Mouse (Mus musculus): Measurements from ENCODE around the gene Pimreg. TPM values are rescaled to one million over a fixed set of nuclear protein-coding genes. Genes with fewer than 3 reads are reported as not detected.
A peak's percentile ranks its signal among the peaks of the same experiment; 100 is the strongest.

Pimreg gene
- polyA plus RNA-seq, 1 experiment from 2014 or later = 123 TPM

GRCm38 (mm10) chr11:72065103-72065502 is 23.3 kb downstream of the Pimreg start:
- Histone ChIP-seq H3K4me2 (ENCODE audit: low read length) (no peak overlapping the region), H3K27ac (ENCODE audit: low read depth, low read length) (no peak overlapping the region), H3K27me3 (replicated peaks; ENCODE audit: control insufficient read depth, insufficient read depth, low read length) (no peaks in the 10 kb centered on the region), H3K36me3 (ENCODE audit: control insufficient read depth, insufficient read depth, low read length) (no peaks in the 10 kb centered on the region), H3K4me3 (ENCODE audit: low read depth, low read length) (no peak overlapping the region), H3K9me3 (replicated peaks; ENCODE audit: control insufficient read depth, low read length) (no peaks in the 10 kb centered on the region; the same call in 1 of the 2 replicates), H3K4me1 (ENCODE audit: control insufficient read depth, insufficient read depth, low read length) (peaks cover 14% of the 10 kb centered on the region; the same call in 1 of the 2 replicates), H3K9ac (ENCODE audit: low read length) (no peak overlapping the region)
- ATAC-seq (peak; percentile 64), DNase-seq (ENCODE audit: low spot score) (peak; percentile 88)
- 42% methylated on average over 8 of the region's 8 CpGs for WGBS

GRCm38 (mm10) chr11:72066330-72066729 is 24.5 kb downstream of the Pimreg start:
- DNase-seq (ENCODE audit: low spot score) (peak; percentile 46), ATAC-seq (no peak)
- Histone ChIP-seq H3K27ac (ENCODE audit: low read depth, low read length) (peak overlapping the region; percentile 75; the same call in 1 of the 2 replicates), H3K9ac (ENCODE audit: low read length) (no peak overlapping the region), H3K36me3 (ENCODE audit: control insufficient read depth, insufficient read depth, low read length) (no peaks in the 10 kb centered on the region), H3K27me3 (replicated peaks; ENCODE audit: control insufficient read depth, insufficient read depth, low read length) (no peaks in the 10 kb centered on the region), H3K4me2 (ENCODE audit: low read length) (no peak overlapping the region), H3K4me3 (ENCODE audit: low read depth, low read length) (no peak overlapping the region), H3K4me1 (ENCODE audit: control insufficient read depth, insufficient read depth, low read length) (peaks cover 14% of the 10 kb centered on the region; the same call in 1 of the 2 replicates), H3K9me3 (replicated peaks; ENCODE audit: control insufficient read depth, low read length) (no peaks in the 10 kb centered on the region; the same call in 1 of the 2 replicates)
- 31% methylated on average over 6 of the region's 6 CpGs for WGBS

GRCm38 (mm10) chr11:72067326-72067725 is 25.5 kb downstream of the Pimreg start:
- Histone ChIP-seq H3K27ac (ENCODE audit: low read depth, low read length) (peak overlapping the region; percentile 75), H3K4me2 (ENCODE audit: low read length) (no peak overlapping the region), H3K27me3 (replicated peaks; ENCODE audit: control insufficient read depth, insufficient read depth, low read length) (no peaks in the 10 kb centered on the region), H3K4me3 (ENCODE audit: low read depth, low read length) (no peak overlapping the region), H3K9me3 (replicated peaks; ENCODE audit: control insufficient read depth, low read length) (no peaks in the 10 kb centered on the region; the same call in 1 of the 2 replicates), H3K4me1 (ENCODE audit: control insufficient read depth, insufficient read depth, low read length) (peaks cover 14% of the 10 kb centered on the region; the same call in 1 of the 2 replicates), H3K9ac (ENCODE audit: low read length) (no peak overlapping the region; the same call in 1 of the 2 replicates), H3K36me3 (ENCODE audit: control insufficient read depth, insufficient read depth, low read length) (no peaks in the 10 kb centered on the region)
- DNase-seq (ENCODE audit: low spot score) (peak; percentile 58), ATAC-seq (0 out of 2 replicates have a peak, but pooled peaks have one; percentile 24)
- WGBS = 61% methylated on average over 5 of the region's 5 CpGs

- Histone ChIP-seq H3K4me3 (ENCODE audit: low read depth, low read length) (no peak overlapping the region), H3K4me2 (ENCODE audit: low read length) (no peak overlapping the region), H3K9me3 (replicated peaks; ENCODE audit: control insufficient read depth, low read length) (no peaks in the 10 kb centered on the region; the same call in 1 of the 2 replicates), H3K36me3 (ENCODE audit: control insufficient read depth, insufficient read depth, low read length) (no peaks in the 10 kb centered on the region), H3K27me3 (replicated peaks; ENCODE audit: control insufficient read depth, insufficient read depth, low read length) (no peaks in the 10 kb centered on the region), H3K9ac (ENCODE audit: low read length) (no peak overlapping the region; the same call in 1 of the 2 replicates), H3K27ac (ENCODE audit: low read depth, low read length) (peak overlapping the region; percentile 75), H3K4me1 (ENCODE audit: control insufficient read depth, insufficient read depth, low read length) (peaks cover 14% of the 10 kb centered on the region; the same call in 1 of the 2 replicates)
- ATAC-seq = peak; percentile 80
- DNase-seq (ENCODE audit: low spot score) = peak; percentile 93
- 49% methylated on average over 7 of the region's 7 CpGs for WGBS
These were observed 26.2 kb downstream of the Pimreg start for GRCm38 (mm10) chr11:72068026-72068425.

GRCm38 (mm10) chr11:72070733-72071132 is 28.9 kb downstream of the Pimreg start:
- WGBS = 90% methylated on average over 9 of the region's 9 CpGs
- H3K27ac ChIP-seq (ENCODE audit: low read depth, low read length) = no peak overlapping the region
- no peak for ATAC-seq

GRCm38 (mm10) chr11:72072331-72072905 is 30.6 kb downstream of the Pimreg start:
- ATAC-seq (no peak), DNase-seq (ENCODE audit: low spot score) (peak; percentile 35)
- Histone ChIP-seq H3K36me3 (ENCODE audit: control insufficient read depth, insufficient read depth, low read length) (no peaks in the 10 kb centered on the region), H3K9ac (ENCODE audit: low read length) (no peak overlapping the region), H3K27ac (ENCODE audit: low read depth, low read length) (no peak overlapping the region), H3K4me3 (ENCODE audit: low read depth, low read length) (no peak overlapping the region), H3K9me3 (replicated peaks; ENCODE audit: control insufficient read depth, low read length) (no peaks in the 10 kb centered on the region), H3K4me2 (ENCODE audit: low read length) (no peak overlapping the region), H3K4me1 (ENCODE audit: control insufficient read depth, insufficient read depth, low read length) (no peaks in the 10 kb centered on the region; the same call in 1 of the 2 replicates), H3K27me3 (replicated peaks; ENCODE audit: control insufficient read depth, insufficient read depth, low read length) (no peaks in the 10 kb centered on the region)
- 35% methylated on average over 6 of the region's 6 CpGs for WGBS

More at GRCm38 (mm10) chr11:72070733-72071132, 28.9 kb downstream of the Pimreg start:
- peaks cover 8% of the 10 kb centered on the region; the same call in 1 of the 2 replicates for H3K4me1 ChIP-seq (ENCODE audit: control insufficient read depth, insufficient read depth, low read length)
- DNase-seq (ENCODE audit: low spot score) = no peak
- no peak overlapping the region for H3K4me3 ChIP-seq (ENCODE audit: low read depth, low read length)
- no peak overlapping the region for H3K9ac ChIP-seq (ENCODE audit: low read length)
- H3K4me2 ChIP-seq (ENCODE audit: low read length) = no peak overlapping the region
- no peaks in the 10 kb centered on the region for H3K27me3 ChIP-seq (replicated peaks; ENCODE audit: control insufficient read depth, insufficient read depth, low read length)
- H3K9me3 ChIP-seq (replicated peaks; ENCODE audit: control insufficient read depth, low read length) = no peaks in the 10 kb centered on the region
- H3K36me3 ChIP-seq (ENCODE audit: control insufficient read depth, insufficient read depth, low read length) = no peaks in the 10 kb centered on the region

- WGBS = 90% methylated on average over 13 of the region's 13 CpGs
- Histone ChIP-seq H3K4me3 (ENCODE audit: low read depth, low read length) (no peak overlapping the region), H3K4me2 (ENCODE audit: low read length) (no peak overlapping the region), H3K27ac (ENCODE audit: low read depth, low read length) (no peak overlapping the region), H3K9ac (ENCODE audit: low read length) (no peak overlapping the region), H3K27me3 (replicated peaks; ENCODE audit: control insufficient read depth, insufficient read depth, low read length) (no peaks in the 10 kb centered on the region), H3K36me3 (ENCODE audit: control insufficient read depth, insufficient read depth, low read length) (no peaks in the 10 kb centered on the region), H3K9me3 (replicated peaks; ENCODE audit: control insufficient read depth, low read length) (no peaks in the 10 kb centered on the region), H3K4me1 (ENCODE audit: control insufficient read depth, insufficient read depth, low read length) (peaks cover 6% of the 10 kb centered on the region; the same call in 1 of the 2 replicates)
- ATAC-seq = no peak
- DNase-seq (ENCODE audit: low spot score) = no peak
These were observed 32.4 kb downstream of the Pimreg start for GRCm38 (mm10) chr11:72074230-72074629.

GRCm38 (mm10) chr11:72078056-72078455 is 36.2 kb downstream of the Pimreg start:
- H3K9ac ChIP-seq (ENCODE audit: low read length) = no peak overlapping the region
- no peak overlapping the region for H3K27ac ChIP-seq (ENCODE audit: low read depth, low read length)
- H3K4me1 ChIP-seq (ENCODE audit: control insufficient read depth, insufficient read depth, low read length) = peaks cover 6% of the 10 kb centered on the region; the same call in 1 of the 2 replicates
- ATAC-seq (no peak), DNase-seq (ENCODE audit: low spot score) (no peak)
- no peak overlapping the region for H3K4me3 ChIP-seq (ENCODE audit: low read depth, low read length)
- H3K36me3 ChIP-seq (ENCODE audit: control insufficient read depth, insufficient read depth, low read length) = no peaks in the 10 kb centered on the region
- 29% methylated on average over 3 of the region's 3 CpGs for WGBS
- H3K9me3 ChIP-seq (replicated peaks; ENCODE audit: control insufficient read depth, low read length) = no peaks in the 10 kb centered on the region
- no peaks in the 10 kb centered on the region for H3K27me3 ChIP-seq (replicated peaks; ENCODE audit: control insufficient read depth, insufficient read depth, low read length)
- no peak overlapping the region for H3K4me2 ChIP-seq (ENCODE audit: low read length)

GRCm38 (mm10) chr11:72078647-72079046 is 36.8 kb downstream of the Pimreg start:
- no peak overlapping the region for H3K4me2 ChIP-seq (ENCODE audit: low read length)
- 30% methylated on average over 4 of the region's 4 CpGs for WGBS
- H3K4me3 ChIP-seq (ENCODE audit: low read depth, low read length) = no peak overlapping the region
- no peak overlapping the region for H3K27ac ChIP-seq (ENCODE audit: low read depth, low read length)
- no peaks in the 10 kb centered on the region for H3K27me3 ChIP-seq (replicated peaks; ENCODE audit: control insufficient read depth, insufficient read depth, low read length)
- DNase-seq (ENCODE audit: low spot score) (peak; percentile 62), ATAC-seq (peak; percentile 57; the same call in 1 of the 2 replicates)
- H3K9me3 ChIP-seq (replicated peaks; ENCODE audit: control insufficient read depth, low read length) = no peaks in the 10 kb centered on the region
- peak overlapping the region; percentile 18; the same call in 1 of the 2 replicates for H3K9ac ChIP-seq (ENCODE audit: low read length)
- no peaks in the 10 kb centered on the region for H3K36me3 ChIP-seq (ENCODE audit: control insufficient read depth, insufficient read depth, low read length)
- H3K4me1 ChIP-seq (ENCODE audit: control insufficient read depth, insufficient read depth, low read length) = peaks cover 6% of the 10 kb centered on the region; the same call in 1 of the 2 replicates
